Mouse (Mus musculus) megakaryocyte, adult 5-6 weeks (primary cell): ENCODE data around the gene Cc2d2a. TPM values are rescaled to one million over a fixed set of nuclear protein-coding genes. Genes with fewer than 3 reads are reported as not detected.

Experiments used
- ATAC-seq: 2 replicates; pipeline ENCODE4 v1.8.0; 2016; ENCODE audit warnings: mild to moderate bottlenecking, inconsistent platforms; ENCODE audit not compliant: poor library complexity, severe bottlenecking
- total RNA-seq, 2 experiments: library from RNA; stranded (forward) in 1 of 2; stranded (reverse) in 1 of 2; fragments of 153-499, 151-499 nt in 1 of 2; fragments of 221-1000, 200-1000 nt in 1 of 2; gene quantifications; 2 replicates each; pipeline versions ENCODE4 v1.2.3 to v1.2.4; 2015 to 2017

The Cc2d2a gene
- total RNA-seq, 2 experiments from 2014 or later: 0.02 to 1.0 TPM

- no peak for ATAC-seq
Measured at GRCm38 (mm10) chr5:43723830-43724229, 61.7 kb downstream of the Cc2d2a start.

DNA sequence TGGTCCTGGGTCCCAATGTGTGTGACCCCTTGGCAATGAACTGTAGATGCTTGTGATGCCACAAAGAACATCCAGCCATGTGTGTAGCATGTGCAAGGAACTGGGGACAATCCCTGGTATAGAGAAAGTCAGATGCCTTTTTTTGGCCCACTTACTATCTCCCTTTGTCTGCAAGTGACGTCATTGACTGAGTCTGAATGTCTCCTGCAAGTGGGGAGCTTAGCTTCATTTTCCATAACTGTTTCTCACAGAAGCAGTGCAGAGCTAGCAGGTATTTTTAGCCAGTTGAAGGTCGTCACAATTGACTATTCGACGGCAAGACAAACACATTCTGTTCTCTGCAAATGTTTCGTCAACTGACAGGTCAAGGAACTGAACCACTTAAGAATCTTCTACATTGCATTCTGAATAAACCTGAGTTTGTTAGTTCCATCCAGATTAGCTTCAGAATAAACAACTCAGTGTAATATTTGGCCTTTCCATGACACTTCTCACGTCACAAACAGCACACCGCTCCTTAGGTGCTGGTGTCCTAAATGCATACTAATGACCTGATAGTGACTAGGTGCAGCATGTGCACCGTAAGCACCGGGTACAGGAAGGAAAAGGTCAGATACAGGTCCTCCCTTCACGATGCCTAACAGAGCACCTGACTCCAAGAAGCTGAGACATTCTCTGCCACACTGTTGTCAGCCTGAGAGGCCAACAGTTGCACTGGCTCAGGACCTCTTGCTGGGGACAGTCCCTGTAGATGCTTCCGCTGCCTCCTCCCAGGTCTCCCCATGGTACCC is 66.4 kb downstream of the Cc2d2a start:
- no peak for ATAC-seq

DNA sequence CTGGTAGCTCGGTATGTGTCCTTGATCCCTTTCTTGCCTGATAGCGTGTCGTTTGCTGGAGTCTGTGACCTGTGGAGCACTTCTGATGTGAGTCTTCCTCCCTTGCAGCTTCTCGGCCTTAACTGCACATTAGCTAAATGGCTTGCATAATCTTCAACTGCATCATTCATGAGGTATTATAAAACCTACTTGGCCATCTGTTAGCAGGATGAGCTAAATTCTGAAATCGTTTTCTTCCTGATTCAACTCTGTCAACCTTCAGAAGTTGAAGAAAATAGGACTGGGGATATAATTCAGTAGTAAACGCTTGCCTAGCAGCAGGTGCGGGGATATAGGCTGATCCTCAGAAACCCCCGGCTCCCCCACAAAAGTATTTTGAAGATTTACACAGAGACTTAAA is 70.2 kb downstream of the Cc2d2a start:
- no peak for ATAC-seq

- no peak for ATAC-seq
Measured at GRCm38 (mm10) chr5:43744187-43744586, 82.0 kb downstream of the Cc2d2a start.

DNA sequence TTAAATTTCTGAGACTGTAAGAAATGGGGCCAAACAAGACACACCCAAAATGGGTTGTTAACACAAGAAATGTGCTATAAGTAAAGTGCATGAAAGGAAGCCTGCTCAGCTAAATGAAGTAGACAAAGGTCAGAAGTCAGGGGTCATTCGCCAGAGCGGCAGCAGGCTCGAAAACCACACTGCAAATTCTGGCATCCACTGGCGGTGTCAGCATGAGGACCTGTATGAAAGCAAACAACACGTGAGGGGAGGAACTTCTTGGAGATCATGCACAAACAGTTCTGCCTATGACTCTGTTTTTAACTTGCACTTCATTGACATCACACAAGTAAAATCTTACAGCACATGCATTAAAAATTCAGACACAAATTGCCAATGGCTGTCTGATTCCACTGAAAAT is 83.0 kb downstream of the Cc2d2a start:
- ATAC-seq: no peak

- ATAC-seq: no peak
Measured at GRCm38 (mm10) chr5:43748039-43748438, 85.9 kb downstream of the Cc2d2a start.

GRCm38 (mm10) chr5:43749092-43749491 is 86.9 kb downstream of the Cc2d2a start:
- ATAC-seq: no peak

DNA sequence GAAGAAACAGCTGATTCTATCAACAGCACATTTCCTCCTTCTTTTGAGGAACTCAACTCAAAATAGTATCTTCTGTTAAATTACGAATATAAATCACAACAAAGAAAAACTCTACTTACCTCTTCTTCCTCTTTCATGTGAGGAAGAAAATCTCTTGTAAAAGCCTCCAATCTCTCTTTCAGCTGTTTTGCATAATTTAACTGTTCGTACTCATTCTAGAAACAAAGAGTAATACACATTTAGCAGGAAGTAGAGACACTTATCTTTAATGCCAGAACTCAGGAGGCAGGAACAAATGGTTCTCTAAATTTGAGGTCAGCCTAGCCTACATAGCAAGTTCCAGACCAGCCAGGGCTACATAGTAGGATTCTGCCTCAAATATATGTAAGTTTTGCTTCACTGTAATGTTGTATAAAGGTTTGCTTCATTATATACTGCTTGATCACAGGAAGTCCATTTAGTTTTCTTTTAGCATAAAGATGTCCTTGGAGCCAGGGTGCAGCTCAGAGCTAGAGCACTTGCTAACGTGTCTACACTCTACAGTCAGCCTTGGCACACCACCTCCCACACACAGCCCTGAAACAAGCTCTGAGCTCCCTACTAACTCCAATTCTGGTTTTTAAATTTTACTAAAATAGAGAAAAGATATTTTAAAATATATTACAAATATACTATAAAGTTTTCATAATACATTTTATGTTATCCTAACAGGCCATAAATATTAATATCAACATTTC is 108.6 kb downstream of the Cc2d2a start:
- peak; percentile 82 for ATAC-seq

DNA sequence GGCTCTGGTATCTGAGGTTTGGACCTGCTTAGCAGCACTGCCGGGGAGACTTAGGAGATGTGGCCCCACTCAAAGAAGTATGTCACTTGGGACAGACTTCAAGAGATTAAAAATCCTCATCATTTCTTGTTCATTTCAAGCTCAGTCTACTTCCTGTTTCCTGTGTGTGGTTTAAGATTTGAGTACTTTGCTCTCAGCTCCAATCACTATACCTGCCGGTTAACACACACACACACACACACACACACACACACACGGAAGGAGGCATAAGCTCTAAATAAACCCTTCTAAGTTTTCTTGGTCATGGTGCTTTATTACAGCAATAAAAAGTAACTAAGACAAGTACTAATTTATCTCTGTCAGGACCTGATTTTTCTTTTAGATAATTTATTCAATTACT is 109.4 kb downstream of the Cc2d2a start:
- peak; percentile 52; the same call in 1 of the 2 replicates for ATAC-seq

DNA sequence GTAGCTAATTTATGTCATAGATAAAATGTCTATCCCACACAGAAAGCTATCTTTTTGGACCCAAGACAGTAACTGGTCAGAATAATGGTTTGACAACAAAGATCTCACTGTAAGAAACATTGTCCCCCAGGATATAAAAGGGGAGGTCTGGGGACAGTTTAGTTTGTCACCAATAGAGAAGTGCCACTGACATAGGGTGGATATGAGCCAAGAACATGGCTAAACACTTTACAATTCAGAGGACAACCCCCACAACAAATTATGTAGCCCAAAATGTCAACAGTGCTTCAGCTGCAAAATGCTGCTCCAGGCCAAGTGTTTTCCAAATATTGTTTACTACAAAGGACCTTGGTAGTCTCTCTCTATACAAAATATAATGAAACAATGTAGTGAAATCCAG is 114.3 kb downstream of the Cc2d2a start:
- no peak for ATAC-seq

DNA sequence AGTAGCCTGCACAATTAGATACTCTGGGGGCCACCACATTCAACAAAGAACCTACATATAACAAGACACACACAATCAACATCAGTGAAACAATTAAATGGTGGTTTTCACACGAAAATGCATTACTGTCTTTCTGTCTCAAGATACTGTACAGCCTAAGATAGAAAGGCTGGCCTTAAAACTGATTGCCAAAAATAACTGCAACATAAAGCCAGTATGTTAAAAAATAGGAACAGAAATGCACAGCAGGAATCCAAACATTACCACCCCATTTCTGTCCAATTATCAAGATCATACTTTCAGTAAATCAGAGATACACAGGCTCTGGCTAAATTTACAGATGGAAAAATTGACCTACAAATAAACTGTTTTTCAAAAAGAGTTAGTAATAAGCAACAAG is 114.8 kb downstream of the Cc2d2a start:
- ATAC-seq: no peak

GRCm38 (mm10) chr5:43778583-43778982 is 116.4 kb downstream of the Cc2d2a start:
- ATAC-seq: no peak

GRCm38 (mm10) chr5:43781423-43781976 is 119.4 kb downstream of the Cc2d2a start:
- peak; percentile 13; the same call in 1 of the 2 replicates for ATAC-seq

DNA sequence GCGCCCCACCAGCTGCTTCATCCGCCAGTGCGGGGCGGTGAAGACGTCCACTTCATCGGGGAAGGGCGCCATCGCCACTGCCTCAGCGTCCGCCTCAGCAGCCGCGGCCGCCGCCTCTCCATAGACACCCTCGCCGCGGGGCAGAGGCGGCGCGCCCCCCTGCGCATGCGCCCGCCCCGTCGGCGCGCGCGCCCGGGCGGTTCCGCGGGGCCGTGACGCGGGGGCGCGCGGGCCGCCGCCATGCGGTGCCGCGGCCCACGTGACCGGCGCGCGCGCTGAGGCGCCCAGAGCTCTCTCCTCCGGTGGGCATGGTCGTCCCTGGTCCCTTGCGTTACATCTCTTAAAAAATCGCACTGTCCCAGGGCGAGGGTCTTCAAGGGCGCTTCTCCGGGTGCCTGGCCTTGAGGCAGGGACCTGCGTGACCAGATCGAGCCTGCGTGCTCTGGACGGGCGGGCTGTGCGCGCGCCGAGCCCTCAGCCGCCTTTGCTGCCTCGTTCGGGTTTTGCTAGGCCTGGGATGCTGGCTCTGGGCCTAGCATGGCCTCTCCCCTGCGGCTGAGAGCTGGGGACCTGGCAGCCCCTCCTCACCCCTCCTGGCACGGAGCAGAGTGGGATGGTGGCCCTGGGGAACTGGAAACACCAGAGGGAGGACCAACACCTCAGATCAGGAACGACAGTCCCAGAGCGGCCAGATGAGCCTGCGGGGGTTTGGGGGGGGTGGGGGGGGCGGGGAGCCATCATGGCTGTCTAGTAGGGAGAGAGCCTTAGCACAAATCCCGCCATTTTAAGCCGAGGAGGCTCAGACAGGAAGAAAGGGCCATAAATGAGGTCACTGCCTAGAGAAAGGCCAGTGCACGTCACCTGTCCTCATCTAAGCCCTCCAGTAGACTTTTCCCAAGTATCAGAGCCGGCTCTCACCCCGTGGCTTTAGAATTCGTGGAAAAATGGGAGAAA is 120.1 kb downstream of the Cc2d2a start:
- peak; percentile 56 for ATAC-seq

DNA sequence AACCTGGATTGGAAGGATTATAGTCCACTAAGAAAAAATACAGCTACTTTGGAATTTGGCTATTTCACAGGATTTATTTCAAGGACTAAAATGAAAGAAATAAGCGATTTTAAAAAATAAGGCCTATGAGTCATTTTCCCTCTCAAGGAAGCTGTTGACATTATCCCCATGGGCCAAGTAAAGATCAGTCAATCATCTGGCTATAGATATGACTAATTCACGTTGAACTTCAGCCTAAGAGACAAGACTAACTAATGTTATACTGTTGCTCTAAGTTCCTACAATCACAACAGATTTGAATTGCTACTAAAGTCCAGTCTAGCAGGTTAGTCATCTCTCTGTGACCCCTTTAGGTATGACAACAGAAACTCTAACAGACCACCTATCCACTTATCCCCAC is 121.8 kb downstream of the Cc2d2a start:
- ATAC-seq: no peak

DNA sequence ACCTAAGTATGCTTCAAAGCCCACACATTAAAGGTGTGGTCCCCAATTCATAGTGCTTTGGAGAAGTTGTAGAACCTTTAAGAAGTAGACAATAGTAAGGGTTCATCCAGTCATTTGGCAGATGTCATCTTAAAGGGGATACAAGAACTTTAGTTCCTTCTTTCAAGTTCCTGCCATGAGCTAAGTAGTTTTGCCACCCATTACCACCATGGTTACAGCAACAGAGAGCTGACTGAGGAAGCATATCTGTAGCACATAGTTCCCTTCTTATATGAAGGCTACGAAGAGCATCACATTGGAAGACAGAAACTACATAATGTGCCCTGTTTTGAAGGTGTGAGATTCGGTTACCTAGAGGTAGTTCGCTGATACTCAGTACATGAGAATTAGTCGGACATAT is 124.5 kb downstream of the Cc2d2a start:
- ATAC-seq: peak; percentile 73

- ATAC-seq: peak; percentile 63
Measured at GRCm38 (mm10) chr5:43787976-43788752, 126.0 kb downstream of the Cc2d2a start.
